Mouse (Mus musculus) bone marrow macrophage, adult 2 months (primary cell): Measurements from ENCODE around the gene Gucy2c.

Experiments used
- CTCF ChIP-seq: IDR thresholded peaks from 2 replicates; pipeline ENCODE4 v1.5.1; 2012; ENCODE audit warnings: low read depth, mild to moderate bottlenecking, low read length, moderate library complexity
- POLR2A ChIP-seq: IDR thresholded peaks from 2 replicates; pipeline ENCODE4 v1.6.1; 2012; ENCODE audit warnings: mild to moderate bottlenecking, low read depth, low read length, borderline replicate concordance

- no peak for TF ChIP-seq CTCF
- no peak for TF ChIP-seq POLR2A
Observed at GRCm38 (mm10) chr6:136824987-136825386, 43.4 kb upstream of the Gucy2c start.
